Mouse (Mus musculus): ENCODE results near the gene Serpine1.

GRCm38 (mm10) chr5:137078616-137079015 lies 6.5 kb upstream of the Serpine1 start:
- TF ChIP-seq CTCF (IDR thresholded peaks at IDR 0.05; ENCODE audit: low read depth, low read length) (no peak), POLR2A (IDR thresholded peaks at IDR 0.05; ENCODE audit: borderline replicate concordance, low read depth, low read length) (no peak)
